Mouse (Mus musculus) erythroblast, embryonic 14.5 days (primary cell): ENCODE results near the gene Smtn.

Source experiments
- GATA1 ChIP-seq: IDR thresholded peaks from 2 replicates; pipeline ENCODE4 v1.6.1; 2012; ENCODE audit warnings: low read length, inconsistent platforms, mixed read lengths
- TAL1 ChIP-seq: IDR thresholded peaks from 3 replicates; pipeline ENCODE4 v1.6.1; 2012; ENCODE audit warnings: low read length, inconsistent platforms, mixed read lengths

DNA sequence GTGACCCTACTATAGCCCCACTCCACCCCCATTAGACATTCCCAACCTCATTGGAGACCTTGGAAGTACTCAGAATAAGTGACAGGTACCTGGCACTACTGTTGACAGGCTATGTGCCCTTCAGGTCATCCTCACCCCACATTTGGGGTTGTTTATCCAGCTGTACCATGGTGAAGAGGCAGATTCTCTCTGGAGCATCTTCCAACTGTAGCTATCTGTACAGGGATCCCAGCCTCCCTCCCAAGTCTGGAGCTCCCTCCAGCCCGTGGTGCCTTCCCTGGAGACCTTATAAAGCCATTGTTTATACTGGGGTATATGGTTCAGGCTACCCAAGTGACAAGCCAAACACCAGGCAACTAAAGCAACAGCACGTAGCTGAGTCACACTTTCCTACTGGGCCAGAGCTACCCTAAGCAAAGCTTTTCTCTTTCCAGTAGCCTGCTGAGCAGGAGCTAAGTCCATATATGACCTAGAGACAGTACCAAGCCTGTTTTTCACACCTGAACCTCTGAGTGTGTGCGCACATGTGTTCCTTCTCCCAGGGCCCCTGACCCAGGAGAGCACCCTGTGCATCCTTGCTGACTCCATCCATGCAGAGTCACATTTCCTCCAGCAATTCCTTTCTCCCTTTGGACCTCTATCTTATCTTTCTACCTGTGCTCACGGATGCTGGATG is 21.2 kb downstream of the Smtn start:
- TF ChIP-seq TAL1 (no peak), GATA1 (no peak)
